Mouse (Mus musculus) olfactory bulb, adult 2 months (tissue): ENCODE measurements around the gene Abr. TPM values are rescaled to one million over a fixed set of nuclear protein-coding genes. Genes with fewer than 3 reads are reported as not detected.

Experiments used
- H3K27ac ChIP-seq: fragments of 200-500 bp; 2 replicates; pipeline ENCODE4 v1.5.1; 2012; ENCODE audit warnings: low read depth, low read length; ENCODE audit not compliant: insufficient read depth
- H3K4me1 ChIP-seq: fragments of 200-500 bp; 2 replicates; pipeline ENCODE4 v1.6.1; 2012; ENCODE audit warnings: low read length; ENCODE audit not compliant: control insufficient read depth, insufficient read depth
- H3K4me3 ChIP-seq: fragments of 200-500 bp; 2 replicates; pipeline ENCODE4 v1.5.1; 2012; ENCODE audit warnings: mild to moderate bottlenecking, low read depth, low read length, moderate library complexity; ENCODE audit not compliant: insufficient read depth
- CTCF ChIP-seq: fragments of 200-500 bp; IDR thresholded peaks from 2 replicates; pipeline ENCODE4 v1.5.1; 2012; ENCODE audit warnings: low read depth, mild to moderate bottlenecking, low read length, moderate library complexity; ENCODE audit not compliant: insufficient read depth
- POLR2A ChIP-seq: fragments of 200-500 bp; IDR thresholded peaks from 2 replicates; pipeline ENCODE4 v1.6.1; 2012; ENCODE audit warnings: mild to moderate bottlenecking, low read depth, low read length, moderate library complexity; ENCODE audit not compliant: insufficient read depth
- WGBS: fragments of 180-500 bp; shearing (Covaris S2); methylation state at CpG from one replicate; pipeline ENCODE4 v1.1.7; 2018; 5-methylcytosine and 5-hydroxymethylcytosine counted together
- polyA plus RNA-seq: library from polyadenylated mRNA; stranded (reverse); fragments of >200 nt; gene quantifications from 2 replicates; pipeline ENCODE4 v1.2.4, GENCODE M21; 2012; ENCODE audit warnings: low replicate concordance; ENCODE audit not compliant: missing spikeins, insufficient read depth, insufficient read length

Gene Abr
- polyA plus RNA-seq, 1 experiment: 244 TPM

DNA sequence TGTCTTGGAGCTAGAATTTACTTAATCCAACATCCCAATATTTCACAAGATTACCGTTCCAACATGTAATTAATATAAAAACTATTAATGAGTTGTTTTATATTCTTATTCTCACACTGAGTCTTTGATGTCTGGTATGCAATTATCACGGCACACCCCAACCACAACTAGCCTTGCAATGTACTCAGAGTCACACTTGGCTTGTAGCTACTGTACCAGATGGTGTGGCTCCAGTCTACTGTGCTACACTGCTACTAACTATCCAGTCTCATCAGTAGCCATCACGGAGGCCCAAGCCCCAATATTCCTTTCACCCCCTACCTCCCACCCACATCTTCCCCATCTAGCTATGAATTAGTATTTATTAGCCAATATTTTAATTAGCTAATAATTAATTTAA lies 245.7 kb downstream of the Abr start:
- WGBS: 75% methylated on average over 3 of the region's 3 CpGs
- no peak for TF ChIP-seq CTCF
- no peak for TF ChIP-seq POLR2A
- Histone ChIP-seq H3K27ac (no peak overlapping the region), H3K4me1 (peaks cover 4% of the 10 kb centered on the region; the same call in 1 of the 2 replicates), H3K4me3 (no peak overlapping the region)

DNA sequence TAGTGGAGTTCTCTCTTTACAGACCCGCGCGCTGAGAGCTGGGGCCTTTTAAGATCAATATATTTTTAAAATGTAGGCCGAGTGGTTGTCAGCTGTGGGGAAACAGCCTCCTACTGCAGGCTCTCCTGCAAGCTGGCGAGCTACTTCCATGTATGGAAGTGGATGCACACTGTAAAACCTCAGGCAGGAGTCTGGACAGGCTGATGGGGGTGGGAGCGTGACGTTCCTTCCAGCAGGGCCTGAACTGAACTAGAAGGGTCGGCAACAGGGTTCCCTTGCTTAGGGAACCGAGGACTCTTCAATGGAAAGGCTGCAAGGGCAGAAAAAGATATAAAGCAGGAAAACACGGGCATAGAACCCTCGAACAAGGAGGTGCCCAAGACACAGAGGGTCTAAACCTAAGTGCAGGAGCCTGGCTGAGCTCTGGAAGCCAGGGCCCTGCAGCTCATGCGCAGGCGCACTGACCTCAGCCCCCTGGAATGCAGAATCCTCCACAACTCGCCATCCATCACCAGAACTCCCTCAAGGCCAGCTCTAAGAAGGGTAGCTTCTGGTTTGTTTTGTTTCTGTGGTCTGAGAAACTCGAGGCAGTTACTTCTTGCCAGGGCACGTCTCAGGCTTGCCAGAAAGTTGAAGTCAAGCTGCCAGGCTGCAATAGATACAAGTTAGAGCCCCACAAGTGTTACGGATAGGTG lies 247.5 kb downstream of the Abr start:
- Histone ChIP-seq H3K27ac (no peak overlapping the region), H3K4me1 (peaks cover 4% of the 10 kb centered on the region; the same call in 1 of the 2 replicates), H3K4me3 (no peak overlapping the region)
- TF ChIP-seq POLR2A (no peak), CTCF (no peak)
- WGBS: 65% methylated on average over 17 of the region's 17 CpGs

DNA sequence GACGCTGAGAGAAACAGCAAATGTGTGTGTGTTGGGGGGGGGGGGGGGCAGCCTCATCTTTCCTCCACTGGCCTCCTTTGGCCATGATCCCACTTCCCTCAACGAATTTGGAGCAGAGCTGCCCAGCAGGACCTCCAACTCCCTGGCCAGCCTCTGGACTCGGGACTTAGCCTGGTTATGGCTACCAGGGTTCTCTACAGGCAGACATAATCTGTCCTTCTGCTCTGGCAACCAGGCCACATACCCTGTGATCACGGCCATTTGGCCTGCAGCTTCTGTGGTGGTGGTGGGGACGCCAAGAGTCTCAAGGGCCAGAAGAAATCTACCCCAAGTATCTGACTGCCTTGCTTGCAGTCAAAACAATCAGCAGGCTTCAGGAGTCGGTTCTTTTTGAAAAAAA lies 249.6 kb downstream of the Abr start:
- Histone ChIP-seq H3K4me1 (peaks cover 4% of the 10 kb centered on the region; the same call in 1 of the 2 replicates), H3K4me3 (no peak overlapping the region), H3K27ac (no peak overlapping the region)
- WGBS: 63% methylated on average over 6 of the region's 6 CpGs
- TF ChIP-seq CTCF (no peak), POLR2A (no peak)

DNA sequence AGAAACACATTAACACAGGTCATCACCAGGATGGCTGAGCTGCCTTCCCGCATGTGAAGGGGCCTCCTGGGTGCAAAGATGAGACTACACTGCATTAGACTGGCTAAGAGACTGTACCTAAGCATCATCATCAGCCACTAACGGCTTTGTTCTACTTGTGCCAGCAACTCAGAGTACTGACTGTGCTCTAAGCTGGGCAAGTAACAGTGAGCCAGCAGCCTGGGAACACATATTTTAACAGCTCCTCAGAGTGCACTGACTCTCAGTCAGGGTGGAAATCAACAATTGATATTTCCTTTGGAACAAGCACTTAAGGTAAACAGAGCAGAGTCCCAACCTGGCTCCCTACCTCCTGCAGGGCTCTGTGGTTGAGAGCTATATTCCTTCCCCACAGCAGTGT lies 250.0 kb downstream of the Abr start:
- TF ChIP-seq POLR2A: no peak
- no peak for TF ChIP-seq CTCF
- 58% methylated on average over 2 of the region's 2 CpGs for WGBS
- Histone ChIP-seq H3K27ac (no peak overlapping the region), H3K4me3 (no peak overlapping the region), H3K4me1 (peaks cover 4% of the 10 kb centered on the region; the same call in 1 of the 2 replicates)

DNA sequence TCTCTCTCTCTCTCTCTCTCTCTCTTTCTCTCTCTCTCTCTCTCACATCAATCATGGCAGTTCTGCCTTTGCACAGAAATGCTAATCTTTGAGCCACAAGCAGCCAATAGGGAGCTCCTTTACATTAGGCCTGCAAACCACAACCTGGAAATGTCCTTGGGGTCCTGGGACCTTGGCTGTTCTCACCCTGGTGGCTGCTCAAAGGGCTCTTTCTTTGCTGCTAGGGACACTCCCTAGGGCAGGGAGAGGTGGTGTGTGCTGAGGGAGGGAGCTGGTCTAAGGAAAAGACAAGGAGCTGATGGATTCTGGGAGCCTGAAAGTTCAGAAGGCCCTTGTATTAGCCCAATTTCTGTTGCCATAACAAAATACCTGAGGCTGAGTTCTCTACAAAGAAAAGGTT lies 251.6 kb downstream of the Abr start:
- Histone ChIP-seq H3K4me1 (peaks cover 4% of the 10 kb centered on the region; the same call in 1 of the 2 replicates), H3K4me3 (no peak overlapping the region), H3K27ac (no peak overlapping the region)
- TF ChIP-seq POLR2A: no peak
- no peak for TF ChIP-seq CTCF

Other genes with a start within 250 kb of the Abr start
- not detected in 2 replicates for gene Nxn, start 223.2 kb downstream of the Abr start, polyA plus RNA-seq
- gene Timm22, start 215.4 kb downstream of the Abr start, polyA plus RNA-seq: not detected in 2 replicates
- not detected in 2 replicates for gene Bhlha9, start 50.2 kb upstream of the Abr start, polyA plus RNA-seq
- gene Trarg1, start 57.5 kb upstream of the Abr start, polyA plus RNA-seq: not detected in 2 replicates
- gene Gosr1, start 141.3 kb upstream of the Abr start, polyA plus RNA-seq: 143 TPM in 1 of 2 replicates, not detected in the other
- gene Cpd, start 224.7 kb upstream of the Abr start, polyA plus RNA-seq: not detected in 2 replicates